21 mouse cellular contexts compared by ENCODE assay signal in genomic region chr1:177236695-177237094, GRCm38 (mm10). TPM values are rescaled to one million over a fixed set of nuclear protein-coding genes. Genes with fewer than 3 reads are reported as not detected.
A peak's percentile ranks its signal among the peaks of the same experiment; 100 is the strongest.
DNase-seq lines count a peak whose midpoint lies in the region; ATAC-seq and TF ChIP-seq lines count a peak whose summit lies in the region.
"Had no signal": no experiment of that assay in that cellular context is flagged by ENCODE, and none has a peak within 500 bp of the region (broad histone marks: within the 10 kb centered on the region; RNA-seq: fewer than 3 reads in every experiment).

No protein-coding gene starts in this region.

- H3K36me3 ChIP-seq in hindbrain, postnatal 0 days (ENCODE audit: insufficient read depth, low read length), result no peaks in the 10 kb centered on the region
- H3K36me3 ChIP-seq in hindbrain, embryonic 10.5 days, result peaks cover 13% of the 10 kb centered on the region
- H3K36me3 ChIP-seq: limb, embryonic 13.5 days; liver, embryonic 15.5 days had no signal

- DNase-seq in hindbrain, postnatal 0 days (ENCODE audit: low spot score), result no peak
- no peak for DNase-seq in hindbrain, embryonic 10.5 days (ENCODE audit: low spot score)
- peak; percentile 26 for DNase-seq in 416B (ENCODE audit: low read depth)
- DNase-seq in MEL-GATA-1-ER (ENCODE audit: extremely low read depth, low read depth), result peak; percentile 39
- DNase-seq in cerebellum, adult 18-20 months, result no peak
- DNase-seq in right cerebral cortex, adult 18-20 months, result no peak
- no peak for DNase-seq in frontal cortex, postnatal 14 days (ENCODE audit: low spot score in 2 of 2)
- DNase-seq: adrenal gland, postnatal 25 days; cerebellum, postnatal 10 days; kidney, adult 11 months; retina, postnatal 1 day; thymus, postnatal 36 days had no signal

- no peaks in the 10 kb centered on the region for H3K9me3 ChIP-seq in hindbrain, postnatal 0 days (ENCODE audit: low read length)
- H3K9me3 ChIP-seq in hindbrain, embryonic 10.5 days, result no peaks in the 10 kb centered on the region
- H3K9me3 ChIP-seq: forebrain, embryonic 10.5 days; hindbrain, embryonic 12.5 days; limb, embryonic 13.5 days; liver, embryonic 15.5 days; midbrain, embryonic 13.5 days had no signal

- no peak overlapping the region for H3K4me2 ChIP-seq in hindbrain, postnatal 0 days (ENCODE audit: low read depth, low read length)
- H3K4me2 ChIP-seq: heart, embryonic 11.5 days; hindbrain, embryonic 12.5 days; limb, embryonic 13.5 days; liver, embryonic 15.5 days; midbrain, embryonic 13.5 days had no signal

- H3K4me1 ChIP-seq in hindbrain, postnatal 0 days (ENCODE audit: insufficient read depth, low read length), result no peaks in the 10 kb centered on the region
- no peaks in the 10 kb centered on the region for H3K4me1 ChIP-seq in hindbrain, embryonic 10.5 days (replicated peaks)
- H3K4me1 ChIP-seq: forebrain, embryonic 10.5 days; hindbrain, embryonic 12.5 days; limb, embryonic 13.5 days; liver, embryonic 15.5 days; midbrain, embryonic 13.5 days had no signal

- ATAC-seq in hindbrain, postnatal 0 days, result no peak
- peak; percentile 83 for ATAC-seq in megakaryocyte progenitor cell, adult 5-6 weeks (replicated peaks; ENCODE audit: poor library complexity)
- ATAC-seq: midbrain, embryonic 13.5 days had no signal

- no peak overlapping the region for H3K4me3 ChIP-seq in hindbrain, postnatal 0 days (ENCODE audit: low read length)
- H3K4me3 ChIP-seq in hindbrain, embryonic 10.5 days, result no peak overlapping the region
- H3K4me3 ChIP-seq: forebrain, embryonic 10.5 days; hindbrain, embryonic 12.5 days; limb, embryonic 13.5 days; liver, embryonic 15.5 days; midbrain, embryonic 13.5 days had no signal

- H3K27me3 ChIP-seq in hindbrain, postnatal 0 days (ENCODE audit: insufficient read depth, low read length), result no peaks in the 10 kb centered on the region
- no peaks in the 10 kb centered on the region for H3K27me3 ChIP-seq in hindbrain, embryonic 10.5 days (ENCODE audit: insufficient read depth, poor library complexity, severe bottlenecking)
- H3K27me3 ChIP-seq: CH12.LX; hindbrain, embryonic 12.5 days; limb, embryonic 13.5 days; liver, embryonic 15.5 days; midbrain, embryonic 13.5 days had no signal

- H3K27ac ChIP-seq in hindbrain, postnatal 0 days, result no peak overlapping the region
- H3K27ac ChIP-seq in hindbrain, embryonic 10.5 days, result no peak overlapping the region
- H3K27ac ChIP-seq: forebrain, embryonic 10.5 days; hindbrain, embryonic 12.5 days; kidney, postnatal 0 days; limb, embryonic 13.5 days; liver, embryonic 15.5 days; midbrain, embryonic 13.5 days had no signal

- 71% methylated on average over 2 of the region's 2 CpGs for WGBS in hindbrain, postnatal 0 days
- WGBS in hindbrain, embryonic 10.5 days, result 66% methylated on average over 2 of the region's 2 CpGs

- H3K9ac ChIP-seq in hindbrain, postnatal 0 days (replicated peaks; ENCODE audit: low read length), result no peak overlapping the region
- H3K9ac ChIP-seq: hindbrain, embryonic 12.5 days; limb, embryonic 13.5 days; liver, embryonic 15.5 days; midbrain, embryonic 13.5 days had no signal

- peak; percentile 12; the same call in 1 of the 2 replicates for TF ChIP-seq CTCF in hindbrain, postnatal 0 days (IDR thresholded peaks at IDR 0.05; ENCODE audit: low read depth)

RNA-seq across cellular contexts. Expression of gene Akt3, which starts 21.3 kb away (rescaled TPM):
- total RNA-seq in hindbrain, postnatal 0 days (2014; rRNA removed), result 64.8 and 65.4 TPM in 2 replicates
- polyA plus RNA-seq in hindbrain, postnatal 0 days (2015; fragmentation: Nextera tagmentation; extraction: Ambion mirVana), result 12.0 and 13.5 TPM in 2 replicates
- 14.6 and 19.3 TPM in 2 replicates for polyA plus RNA-seq in hindbrain, embryonic 10.5 days (2016; fragmentation: Nextera tagmentation; extraction: Ambion mirVana)
- 35.5 and 39.3 TPM in 2 replicates for total RNA-seq in megakaryocyte progenitor cell, adult 5-6 weeks (2015)
- 48.1 and 49.0 TPM in 2 replicates for total RNA-seq in megakaryocyte progenitor cell, adult 5-6 weeks (2017)

Comparison
In these comparisons a context has a peak if more than half of its experiments do, and no peak if none do; other contexts are left out.
1. DNase-seq: peak in 416B (single experiment) and MEL-GATA-1-ER (single experiment); none in hindbrain, postnatal 0 days (single experiment), hindbrain, embryonic 10.5 days (single experiment), cerebellum, adult 18-20 months (0 of 2), right cerebral cortex, adult 18-20 months (single experiment) and frontal cortex, postnatal 14 days (0 of 2).